Mouse (Mus musculus) bone marrow, adult 2 months (tissue): ENCODE data around the gene Tmem171. TPM values are rescaled to one million over a fixed set of nuclear protein-coding genes. Genes with fewer than 3 reads are reported as not detected.

ENCODE experiments used
- H3K27ac ChIP-seq: fragments of 200-500 bp; 2 replicates; pipeline ENCODE4 v1.5.1; 2012; ENCODE audit warnings: low read depth, mild to moderate bottlenecking, control low read depth, inconsistent platforms, low read length; ENCODE audit not compliant: control insufficient read depth, poor library complexity, insufficient read depth
- H3K4me1 ChIP-seq: fragments of 200-500 bp; 2 replicates; pipeline ENCODE4 v1.6.1; 2011; ENCODE audit warnings: low read length; ENCODE audit not compliant: control insufficient read depth, insufficient read depth
- H3K4me3 ChIP-seq: fragments of 200-500 bp; replicated peaks from 2 replicates; pipeline ENCODE3; 2011; ENCODE audit warnings: mild to moderate bottlenecking, low read depth, low read length, control low read depth; ENCODE audit not compliant: control insufficient read depth
- CTCF ChIP-seq: fragments of 200-500 bp; IDR thresholded peaks from 2 replicates; pipeline ENCODE4 v1.5.1; 2011; ENCODE audit warnings: low read length, control low read depth; ENCODE audit not compliant: control insufficient read depth, insufficient read depth
- POLR2A ChIP-seq: fragments of 200-500 bp; IDR thresholded peaks from 2 replicates; pipeline ENCODE4 v1.6.1; 2011; ENCODE audit warnings: low read depth, mild to moderate bottlenecking, control low read depth, low read length, borderline replicate concordance; ENCODE audit not compliant: control insufficient read depth
- WGBS: fragments of 180-500 bp; shearing (Covaris S2); methylation state at CpG from one replicate; pipeline ENCODE4 v1.1.7; 2018; 5-methylcytosine and 5-hydroxymethylcytosine counted together
- polyA plus RNA-seq: library from polyadenylated mRNA; stranded (reverse); fragments of >200 nt; gene quantifications from 2 replicates; pipeline ENCODE4 v1.2.4, GENCODE M21; 2011; ENCODE audit warnings: low replicate concordance; ENCODE audit not compliant: missing spikeins, insufficient read depth, insufficient read length

The Tmem171 gene
- polyA plus RNA-seq, 1 experiment = not detected

GRCm38 (mm10) chr13:98638507-98639166 is 56.0 kb downstream of the Tmem171 start:
- no peak overlapping the region for H3K4me3 ChIP-seq
- TF ChIP-seq POLR2A (no peak), CTCF (no peak)
- H3K4me1 ChIP-seq = no peaks in the 10 kb centered on the region
- H3K27ac ChIP-seq = no peak overlapping the region
- 73% methylated on average over 5 of the region's 5 CpGs for WGBS

- WGBS = 80% methylated on average over 12 of the region's 12 CpGs
- Histone ChIP-seq H3K27ac (no peak within 1 kb of the TSS), H3K4me3 (no peak within 1 kb of the TSS), H3K4me1 (no peaks in the 10 kb centered on the region)
- no peak for TF ChIP-seq POLR2A
- no peak for TF ChIP-seq CTCF
Observed at GRCm38 (mm10) chr13:98637145-98637544, 57.5 kb downstream of the Tmem171 start, which contains the start of gene Tmem174. Tmem174 (minus strand) TSS chr13:98637410.

- no peak for TF ChIP-seq POLR2A
- TF ChIP-seq CTCF = no peak
- Histone ChIP-seq H3K27ac (no peak overlapping the region), H3K4me1 (no peaks in the 10 kb centered on the region), H3K4me3 (no peak overlapping the region)
- 59% methylated on average over 18 of the region's 18 CpGs for WGBS
Observed at GRCm38 (mm10) chr13:98636571-98636970, 58.1 kb downstream of the Tmem171 start.

Other genes with a start within 250 kb of the Tmem171 start
- gene Gm10320, start 202.8 kb downstream of the Tmem171 start, polyA plus RNA-seq = 9.2 TPM in 1 of 2 replicates, not detected in the other
- 1.1 TPM in 1 of 2 replicates, not detected in the other for gene Tmem174, start 57.4 kb downstream of the Tmem171 start, polyA plus RNA-seq
- 35.7 and 96.2 TPM in 2 replicates for gene Fcho2, start 120.6 kb upstream of the Tmem171 start, polyA plus RNA-seq
- 11.2 and 24.9 TPM in 2 replicates for gene Tnpo1, start 231.6 kb upstream of the Tmem171 start, polyA plus RNA-seq